Mouse (Mus musculus): ENCODE data around the gene Fkbp9.

DNA sequence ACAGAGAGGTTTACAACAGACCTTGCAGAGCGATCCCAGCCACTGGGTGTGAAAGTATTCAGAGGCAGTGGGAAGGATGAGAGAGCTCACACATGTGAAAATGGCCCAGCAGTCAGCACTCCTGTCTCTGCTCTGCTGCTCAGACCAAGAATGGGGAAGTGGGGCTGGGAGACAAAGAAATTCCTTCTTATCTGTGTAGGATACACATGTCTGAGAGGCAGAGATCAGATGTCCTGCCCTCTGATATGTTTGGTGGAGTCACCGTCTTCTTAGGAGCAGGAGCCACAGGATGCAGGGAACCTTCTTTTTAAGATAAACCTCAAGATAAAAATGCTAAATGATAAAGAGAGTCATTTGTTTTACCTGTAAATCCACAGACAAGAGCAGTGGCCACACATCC is 38.2 kb downstream of the Fkbp9 start:
- TF ChIP-seq GATA1 (IDR thresholded peaks at IDR 0.05; ENCODE audit: borderline replicate concordance, low read length) (no peak), FLI1 (IDR thresholded peaks at IDR 0.05; ENCODE audit: low read length) (no peak)
